Mouse (Mus musculus) frontal cortex, postnatal 10 days (tissue): Measurements from ENCODE around the gene Dnajc13.

ENCODE experiments used
- DNase-seq, 2 experiments: peaks; one replicate each; pipeline ENCODE4 v3.0.0; 2022; ENCODE audit warnings: low spot score in 2 of 2, mixed read lengths in 1 of 2

Gene Dnajc13

DNA sequence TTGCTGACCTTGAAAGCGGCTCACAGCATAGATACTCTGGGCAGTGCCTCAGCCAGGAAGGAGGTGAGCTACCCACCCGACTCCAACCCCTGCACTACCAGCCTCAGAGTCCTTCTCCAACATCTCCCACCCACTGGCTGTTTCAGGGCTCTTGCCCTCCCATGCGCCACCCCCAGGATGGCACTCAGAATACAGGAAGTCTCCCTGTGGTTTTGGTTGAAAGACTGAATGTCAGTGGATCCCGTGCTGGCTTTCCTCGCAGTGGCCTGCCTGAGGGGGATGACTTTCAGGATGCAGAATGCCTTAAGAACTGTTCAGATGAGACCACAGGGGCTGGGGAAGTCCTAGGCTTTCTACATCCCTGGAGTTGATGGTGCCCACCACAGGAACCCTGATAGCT is 139.6 kb downstream of the Dnajc13 start:
- DNase-seq: no peak

DNA sequence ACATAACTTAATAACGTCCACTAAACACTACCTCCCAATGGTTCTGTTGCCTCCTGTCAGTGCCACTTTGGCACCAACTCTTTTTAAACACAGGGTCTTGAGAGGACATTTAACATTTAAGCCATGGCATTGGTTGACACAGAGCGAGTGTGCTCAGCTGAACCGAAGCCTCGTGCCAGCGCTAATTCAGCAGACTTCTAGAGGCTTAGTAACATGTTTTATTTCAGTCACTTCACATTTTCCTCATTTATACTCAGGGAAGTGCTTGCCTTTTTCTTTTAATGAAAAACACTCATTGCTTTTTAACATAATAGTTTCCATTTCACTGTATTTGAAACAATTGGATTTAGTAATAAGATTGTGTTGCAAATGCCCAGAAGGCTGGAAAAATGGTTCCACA is 153.6 kb downstream of the Dnajc13 start:
- DNase-seq: no peak

DNA sequence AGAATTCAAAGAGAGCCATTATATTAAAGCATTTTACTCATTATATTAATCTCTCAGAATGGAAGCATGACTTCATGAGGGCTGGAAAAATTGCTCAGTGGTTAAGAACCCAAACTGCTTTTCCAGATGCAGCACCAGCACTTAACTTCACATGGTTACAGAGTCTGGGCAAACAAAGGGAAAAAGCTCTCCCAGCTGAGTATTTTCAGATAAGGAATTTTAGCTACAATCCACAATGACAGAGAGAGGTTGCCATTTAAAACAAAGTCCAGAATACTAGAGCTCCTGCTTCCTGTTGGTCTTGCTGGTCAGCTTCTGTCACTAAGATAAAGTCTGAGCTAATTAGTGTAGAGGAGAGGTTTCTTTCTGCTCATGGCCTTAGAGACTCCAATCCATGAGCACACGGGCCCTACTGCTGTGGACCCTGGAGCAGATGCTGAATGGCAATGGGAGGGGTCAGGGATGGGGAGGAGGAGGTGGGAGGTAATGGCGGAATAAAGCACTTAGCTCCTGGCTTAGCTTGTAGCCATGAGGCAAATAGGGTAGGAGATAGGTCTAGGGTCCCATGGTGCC is 154.1 kb downstream of the Dnajc13 start:
- DNase-seq: no peak

DNA sequence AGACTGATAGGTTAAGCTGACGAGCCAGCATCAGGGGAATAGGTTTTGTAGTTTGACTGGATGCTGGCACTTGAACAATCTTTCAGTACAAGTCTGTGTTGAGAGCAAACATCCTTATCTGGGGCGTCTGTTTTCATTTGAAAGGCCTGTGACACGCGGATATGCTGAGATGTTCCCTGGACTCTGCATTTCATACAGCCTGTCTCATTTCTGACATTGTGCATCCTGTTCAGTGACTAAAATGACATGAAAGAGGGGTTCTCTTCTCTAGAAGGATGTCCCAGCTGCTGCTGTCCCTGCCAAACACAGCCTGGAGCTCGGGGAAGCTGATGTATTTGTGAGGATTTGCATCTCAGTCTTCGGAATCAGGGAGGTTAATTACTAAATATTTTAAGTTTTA is 155.2 kb downstream of the Dnajc13 start:
- no peak for DNase-seq

DNA sequence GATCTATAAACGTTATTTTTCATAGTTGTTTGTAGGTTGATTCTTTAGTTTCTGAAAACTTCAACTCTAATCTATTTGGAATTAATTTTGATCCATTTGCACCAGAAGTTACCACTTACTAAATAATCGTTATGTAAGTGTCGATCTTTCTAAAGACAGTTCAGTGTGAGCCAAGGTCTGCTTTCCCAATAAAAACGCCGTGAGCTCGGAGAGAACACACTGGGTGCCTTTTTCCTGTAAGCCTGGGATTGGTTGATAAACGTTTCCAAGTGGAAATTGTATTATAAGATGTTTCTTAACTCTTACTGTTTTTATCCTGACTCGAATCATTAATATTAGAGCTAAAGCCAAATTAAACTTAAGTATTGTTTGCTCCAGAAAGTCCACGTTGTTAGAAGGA is 155.8 kb downstream of the Dnajc13 start:
- no peak for DNase-seq

DNA sequence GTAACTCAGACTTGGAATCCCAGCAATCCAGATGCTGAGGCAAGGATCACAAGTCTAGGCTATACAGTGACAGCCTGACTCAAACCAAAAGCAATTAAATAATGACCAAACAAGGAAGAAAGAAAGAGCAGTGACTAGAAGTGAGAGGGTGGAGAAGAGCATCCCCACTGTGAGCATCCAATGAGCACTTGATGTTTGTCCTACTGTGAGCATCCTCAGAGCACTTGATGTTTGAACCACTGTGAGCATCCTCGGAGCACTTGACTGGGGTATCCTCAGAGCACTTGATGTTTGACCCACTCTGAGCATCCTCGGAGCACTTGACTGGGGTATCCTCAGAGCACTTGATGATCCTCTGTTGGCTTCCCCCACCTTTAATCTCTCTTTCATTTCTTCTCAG is 157.7 kb downstream of the Dnajc13 start:
- no peak for DNase-seq

DNA sequence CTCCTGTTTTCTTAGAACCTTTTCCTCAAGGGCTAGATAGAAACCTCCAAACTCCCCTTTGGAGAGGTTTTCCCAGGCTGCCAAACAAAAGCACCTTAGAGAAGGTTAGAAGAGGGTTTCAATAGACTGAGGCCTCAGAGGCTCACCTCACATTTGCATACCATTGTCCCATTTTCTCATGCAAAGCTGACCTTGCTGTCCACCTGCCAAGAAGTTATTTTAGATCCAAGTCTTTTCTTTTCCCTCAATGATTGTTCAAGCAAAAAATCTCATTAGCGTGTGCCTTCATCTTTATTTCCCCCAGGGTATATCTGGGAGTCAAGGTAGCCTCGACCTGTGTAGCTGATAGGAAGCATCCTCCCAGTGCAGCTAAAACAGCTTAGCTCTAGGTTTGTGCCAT is 159.8 kb downstream of the Dnajc13 start:
- DNase-seq: no peak

DNA sequence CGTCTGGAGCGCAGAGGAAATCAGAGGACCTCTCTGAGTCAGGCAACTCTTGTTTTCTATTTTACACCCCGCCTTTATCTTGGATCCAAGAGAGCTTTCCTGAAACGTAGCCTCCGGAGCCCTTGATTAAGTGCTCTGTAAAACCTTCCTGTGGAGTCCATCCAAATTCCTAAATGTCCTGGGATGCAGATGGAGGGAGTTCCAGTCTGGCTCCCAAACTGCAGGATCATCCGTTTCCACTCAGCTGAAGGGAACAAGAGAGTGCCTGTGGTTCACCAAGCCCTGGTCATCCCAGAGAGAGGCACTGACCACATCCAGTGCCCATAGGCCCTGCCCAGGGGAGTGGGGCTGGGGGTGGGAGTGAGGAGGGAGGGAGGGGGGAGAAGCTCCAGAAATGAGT is 160.4 kb downstream of the Dnajc13 start:
- no peak for DNase-seq

DNA sequence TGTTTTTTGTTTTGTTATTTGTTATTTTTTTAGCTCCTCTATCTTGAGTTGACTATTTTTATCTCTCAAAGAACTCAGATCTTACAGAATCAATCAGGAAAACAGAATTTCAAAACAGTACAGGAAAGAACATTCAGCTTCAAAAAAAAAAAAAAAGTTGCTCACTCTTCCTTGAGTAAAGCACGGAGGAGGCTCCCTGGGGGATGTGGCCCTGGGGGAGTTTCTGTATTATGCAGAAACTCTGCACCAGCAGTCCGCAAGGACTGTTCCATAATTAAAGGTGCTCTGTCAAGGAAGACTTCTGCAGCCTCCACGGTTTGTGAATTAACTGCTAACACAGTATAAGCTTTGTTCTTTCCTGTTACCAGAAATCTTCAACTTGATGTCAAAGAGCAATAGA is 161.3 kb downstream of the Dnajc13 start:
- DNase-seq: no peak
